Mouse (Mus musculus): ENCODE measurements around the gene Ppp1r13b.

DNA sequence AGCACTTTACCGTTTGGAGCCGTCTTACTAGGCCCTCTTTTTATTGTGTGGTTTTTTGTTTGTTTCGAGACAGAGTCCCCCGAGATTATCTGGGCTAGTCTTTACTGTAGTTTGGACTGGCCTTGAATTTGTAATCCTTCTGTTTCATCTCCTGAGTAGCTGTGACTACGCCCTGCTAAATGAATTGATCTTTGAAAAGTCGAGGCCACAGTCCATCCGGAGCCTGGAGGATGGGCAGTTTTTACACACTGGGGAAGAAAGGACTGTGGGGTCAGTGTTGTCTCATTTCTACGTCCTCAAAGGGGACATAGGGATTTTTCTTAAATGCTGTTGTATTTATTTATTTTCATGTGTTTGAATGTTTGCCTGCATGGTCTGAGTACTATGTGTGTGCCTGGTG lies 89.9 kb downstream of the Ppp1r13b start:
- TF ChIP-seq CTCF (IDR thresholded peaks at IDR 0.05; ENCODE audit: low read depth): no peak
- no peak for TF ChIP-seq EP300 (IDR thresholded peaks at IDR 0.05; ENCODE audit: low read depth)

Measured in liver, embryonic 14.5 days (tissue).